Mouse (Mus musculus): ENCODE data around the gene Eif1. TPM values are rescaled to one million over a fixed set of nuclear protein-coding genes. Genes with fewer than 3 reads are reported as not detected.
"Not testable (repeated sequence)": the region's sequence is repeated elsewhere in the genome, so short reads cannot be mapped to it uniquely, and the experiment has no call there.

Gene Eif1
- polyA plus RNA-seq, 2 experiments = 342 to 1,886 TPM

GRCm38 (mm10) chr11:100298274-100299036 lies 21.2 kb upstream of the Eif1 start:
- no peak overlapping the region for H3K27ac ChIP-seq (replicated peaks; ENCODE audit: low read depth, low read length)
- 20% methylated on average over 18 of the region's 18 CpGs for WGBS
- H3K9me3 ChIP-seq (ENCODE audit: control insufficient read depth, low read length) = no peaks in the 10 kb centered on the region
- no peak overlapping the region for H3K9ac ChIP-seq (ENCODE audit: low read depth, low read length, severe bottlenecking)
- peak overlapping the region; percentile 28 for H3K4me2 ChIP-seq (replicated peaks; ENCODE audit: low read depth, low read length, severe bottlenecking)
- DNase-seq (ENCODE audit: low spot score) (peak; percentile 68), ATAC-seq (ENCODE audit: low FRiP score, low read depth) (peak; percentile 27; the same call in 1 of the 2 replicates)
- H3K4me1 ChIP-seq (ENCODE audit: control insufficient read depth, insufficient read depth, low read length) = no peaks in the 10 kb centered on the region
- H3K36me3 ChIP-seq (ENCODE audit: control insufficient read depth, insufficient read depth, low read length) = no peaks in the 10 kb centered on the region
- H3K27me3 ChIP-seq (ENCODE audit: control insufficient read depth, insufficient read depth, low read length) = no peaks in the 10 kb centered on the region
- no peak for TF ChIP-seq POLR2A (IDR thresholded peaks at IDR 0.05; ENCODE audit: borderline replicate concordance, extremely low read depth, insufficient read depth, insufficient read length)
- 0 out of 2 replicates have a peak overlapping the region, but pooled peaks have one; percentile 7 for H3K4me3 ChIP-seq (replicated peaks; ENCODE audit: low read length)

GRCm38 (mm10) chr11:100300293-100300692 lies 19.4 kb upstream of the Eif1 start:
- no peak for TF ChIP-seq POLR2A (IDR thresholded peaks at IDR 0.05; ENCODE audit: borderline replicate concordance, extremely low read depth, insufficient read depth, insufficient read length)
- Histone ChIP-seq H3K4me2 (replicated peaks; ENCODE audit: low read depth, low read length, severe bottlenecking) (no peak overlapping the region), H3K27me3 (ENCODE audit: control insufficient read depth, insufficient read depth, low read length) (no peaks in the 10 kb centered on the region), H3K9ac (ENCODE audit: low read depth, low read length, severe bottlenecking) (no peak overlapping the region), H3K27ac (replicated peaks; ENCODE audit: low read depth, low read length) (no peak overlapping the region), H3K4me3 (replicated peaks; ENCODE audit: low read length) (no peak overlapping the region), H3K9me3 (ENCODE audit: control insufficient read depth, low read length) (no peaks in the 10 kb centered on the region), H3K4me1 (ENCODE audit: control insufficient read depth, insufficient read depth, low read length) (no peaks in the 10 kb centered on the region), H3K36me3 (ENCODE audit: control insufficient read depth, insufficient read depth, low read length) (no peaks in the 10 kb centered on the region)
- DNase-seq (ENCODE audit: low spot score) (peak; percentile 72), ATAC-seq (ENCODE audit: low FRiP score, low read depth) (no peak; the same call in 1 of the 2 replicates)
- 12% methylated on average over 5 of the region's 5 CpGs for WGBS

GRCm38 (mm10) chr11:100301292-100301691 lies 18.4 kb upstream of the Eif1 start:
- no peak for TF ChIP-seq POLR2A (IDR thresholded peaks at IDR 0.05; ENCODE audit: borderline replicate concordance, extremely low read depth, insufficient read depth, insufficient read length)
- 88% methylated on average over 5 of the region's 5 CpGs for WGBS
- H3K4me3 ChIP-seq (replicated peaks; ENCODE audit: low read length) = no peak overlapping the region

GRCm38 (mm10) chr11:100307900-100308299 lies 11.8 kb upstream of the Eif1 start:
- DNase-seq (ENCODE audit: low spot score) (no peak), ATAC-seq (ENCODE audit: low FRiP score, low read depth) (no peak)
- H3K4me1 ChIP-seq (ENCODE audit: control insufficient read depth, insufficient read depth, low read length) = no peaks in the 10 kb centered on the region
- no peaks in the 10 kb centered on the region for H3K9me3 ChIP-seq (ENCODE audit: control insufficient read depth, low read length)
- WGBS = 86% methylated on average over 5 of the region's 5 CpGs
- no peak overlapping the region for H3K4me2 ChIP-seq (replicated peaks; ENCODE audit: low read depth, low read length, severe bottlenecking)
- no peak overlapping the region for H3K4me3 ChIP-seq (replicated peaks; ENCODE audit: low read length)
- no peaks in the 10 kb centered on the region for H3K27me3 ChIP-seq (ENCODE audit: control insufficient read depth, insufficient read depth, low read length)
- no peak for TF ChIP-seq POLR2A (IDR thresholded peaks at IDR 0.05; ENCODE audit: borderline replicate concordance, extremely low read depth, insufficient read depth, insufficient read length)
- no peak overlapping the region for H3K9ac ChIP-seq (ENCODE audit: low read depth, low read length, severe bottlenecking)
- H3K27ac ChIP-seq (replicated peaks; ENCODE audit: low read depth, low read length) = no peak overlapping the region
- H3K36me3 ChIP-seq (ENCODE audit: control insufficient read depth, insufficient read depth, low read length) = no peaks in the 10 kb centered on the region

More at GRCm38 (mm10) chr11:100301292-100301691, 18.4 kb upstream of the Eif1 start:
- Histone ChIP-seq H3K4me1 (ENCODE audit: control insufficient read depth, insufficient read depth, low read length) (no peaks in the 10 kb centered on the region), H3K27me3 (ENCODE audit: control insufficient read depth, insufficient read depth, low read length) (no peaks in the 10 kb centered on the region), H3K4me2 (replicated peaks; ENCODE audit: low read depth, low read length, severe bottlenecking) (no peak overlapping the region), H3K9me3 (ENCODE audit: control insufficient read depth, low read length) (no peaks in the 10 kb centered on the region), H3K36me3 (ENCODE audit: control insufficient read depth, insufficient read depth, low read length) (no peaks in the 10 kb centered on the region), H3K27ac (replicated peaks; ENCODE audit: low read depth, low read length) (no peak overlapping the region), H3K9ac (ENCODE audit: low read depth, low read length, severe bottlenecking) (no peak overlapping the region)
- DNase-seq (ENCODE audit: low spot score) (no peak), ATAC-seq (ENCODE audit: low FRiP score, low read depth) (no peak)

GRCm38 (mm10) chr11:100308672-100309071 lies 11.0 kb upstream of the Eif1 start:
- not testable (repeated sequence) for H3K9ac ChIP-seq (ENCODE audit: low read depth, low read length, severe bottlenecking); H3K4me2 ChIP-seq (replicated peaks; ENCODE audit: low read depth, low read length, severe bottlenecking); H3K27ac ChIP-seq (replicated peaks; ENCODE audit: low read depth, low read length); H3K4me1 ChIP-seq (ENCODE audit: control insufficient read depth, insufficient read depth, low read length); H3K36me3 ChIP-seq (ENCODE audit: control insufficient read depth, insufficient read depth, low read length); H3K9me3 ChIP-seq (ENCODE audit: control insufficient read depth, low read length); H3K4me3 ChIP-seq (replicated peaks; ENCODE audit: low read length); H3K27me3 ChIP-seq (ENCODE audit: control insufficient read depth, insufficient read depth, low read length); ATAC-seq (ENCODE audit: low FRiP score, low read depth); DNase-seq (ENCODE audit: low spot score)
- WGBS = 81% methylated on average over 5 of the region's 6 CpGs
